Mouse (Mus musculus) lung, adult 2 months (tissue): ENCODE measurements around the gene Maats1.

Source experiments
- CTCF ChIP-seq: fragments of 200-500 bp; IDR thresholded peaks from 2 replicates; pipeline ENCODE4 v1.5.1; 2011; ENCODE audit warnings: mild to moderate bottlenecking, low read length, control low read depth; ENCODE audit not compliant: insufficient read depth
- POLR2A ChIP-seq: fragments of 200-500 bp; IDR thresholded peaks from 2 replicates; pipeline ENCODE4 v1.6.1; 2011; ENCODE audit warnings: low read depth, mild to moderate bottlenecking, control low read depth, low read length, borderline replicate concordance; ENCODE audit errors: extremely low read depth

DNA sequence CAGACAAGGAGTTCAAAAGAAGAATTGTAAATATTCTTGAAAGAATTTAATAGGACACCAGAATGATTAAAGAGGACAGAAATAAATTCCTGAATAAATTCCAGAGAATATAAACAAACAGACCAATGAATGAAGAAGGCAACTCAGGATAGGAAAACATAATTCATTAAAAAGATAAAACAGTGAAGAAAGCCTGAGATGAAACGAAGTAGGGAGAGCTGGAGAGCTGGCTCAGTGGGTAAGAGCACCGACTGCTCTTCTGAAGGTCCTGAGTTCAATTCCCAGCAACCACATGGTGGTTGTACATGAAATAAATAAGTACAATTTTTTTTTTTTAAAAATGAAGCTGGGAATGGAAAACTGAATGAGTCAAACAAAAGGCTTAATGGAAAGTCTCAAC, 67.2 kb downstream of the Maats1 start:
- TF ChIP-seq CTCF, result no peak
- TF ChIP-seq POLR2A, result no peak
